Mouse (Mus musculus) G1E (cell line): ENCODE data around the gene Samhd1.

ENCODE experiments used
- CTCF ChIP-seq: IDR thresholded peaks from 2 replicates; pipeline ENCODE4 v1.5.1; 2012; ENCODE audit warnings: low read depth, low read length, inconsistent platforms, mixed read lengths
- GATA1 ChIP-seq: IDR thresholded peaks from 2 replicates; pipeline ENCODE4 v1.6.1; 2012; ENCODE audit warnings: borderline replicate concordance, low read length, inconsistent platforms, mixed read lengths

- TF ChIP-seq CTCF (no peak), GATA1 (no peak)
Observed at GRCm38 (mm10) chr2:157141962-157142361, 6.9 kb upstream of the Samhd1 start.
